In genomic region chr4:131392478-131392877, GRCm38 (mm10) we compare ENCODE assay signal across 22 mouse cellular contexts.
"Had no signal": no experiment of that assay in that cellular context is flagged by ENCODE, and none has a peak within 500 bp of the region (broad histone marks: within the 10 kb centered on the region; RNA-seq: fewer than 3 reads in every experiment).

No protein-coding gene starts in this region.

- H3K4me2 ChIP-seq: limb, embryonic 12.5 days; limb, embryonic 15.5 days; liver, embryonic 11.5 days; lung, embryonic 14.5 days; neural tube, embryonic 13.5 days; stomach, embryonic 15.5 days had no signal

- DNase-seq: kidney, adult 9 months; kidney, postnatal 10 days; kidney, postnatal 36 days; layer of hippocampus, postnatal 36 days; liver, postnatal 0 days; lung, embryonic 14.5 days; retina, postnatal 1 day; right cerebral cortex, postnatal 25 days; spleen, adult 18-20 months; thymus, adult 18-20 months; thymus, postnatal 36 days had no signal

- H3K27me3 ChIP-seq: neural tube, embryonic 13.5 days; stomach, embryonic 15.5 days had no signal

- H3K36me3 ChIP-seq: limb, embryonic 12.5 days; limb, embryonic 15.5 days; neural tube, embryonic 13.5 days; stomach, embryonic 15.5 days had no signal

- ATAC-seq: liver, postnatal 0 days; lung, postnatal 0 days; midbrain, embryonic 16.5 days had no signal

- H3K4me3 ChIP-seq: left cerebral cortex, adult 2 months; limb, embryonic 12.5 days; limb, embryonic 15.5 days; myocyte; neural tube, embryonic 13.5 days; stomach, embryonic 15.5 days had no signal

- H3K9me3 ChIP-seq: limb, embryonic 12.5 days; limb, embryonic 15.5 days; neural tube, embryonic 13.5 days; stomach, embryonic 15.5 days had no signal

- H3K4me1 ChIP-seq: stomach, embryonic 15.5 days had no signal

- H3K27ac ChIP-seq: left cerebral cortex, adult 2 months; limb, embryonic 12.5 days; limb, embryonic 15.5 days; liver, embryonic 14.5 days; macrophage; stomach, embryonic 15.5 days had no signal

- H3K9ac ChIP-seq: limb, embryonic 12.5 days; limb, embryonic 15.5 days; liver, embryonic 14.5 days; liver, postnatal 0 days; lung, embryonic 14.5 days; neural tube, embryonic 13.5 days; stomach, embryonic 15.5 days had no signal
